Mouse (Mus musculus) lung, postnatal 0 days (tissue): Measurements from ENCODE around the gene Pde4d. TPM values are rescaled to one million over a fixed set of nuclear protein-coding genes. Genes with fewer than 3 reads are reported as not detected.

Source experiments
- ATAC-seq: fragments of 200-750 bp; cut with Nextera tagmentation; 2 replicates; pipeline ENCODE4 v1.8.0; 2017; ENCODE audit warnings: moderate library complexity
- DNase-seq: peaks from one replicate; pipeline ENCODE4 v3.0.0-alpha.2; 2016; ENCODE audit warnings: low spot score
- H3K27ac ChIP-seq: fragments of 300-500 bp; sonication (generic); 2 replicates; pipeline ENCODE4 v1.5.1; 2014; ENCODE audit warnings: antibody characterized with exemption, mild to moderate bottlenecking, low read length, mixed read lengths
- H3K27me3 ChIP-seq: fragments of 300-500 bp; sonication (generic); replicated peaks from 2 replicates; pipeline ENCODE4 v1.6.1; 2014; ENCODE audit warnings: low read length, mixed read lengths; ENCODE audit not compliant: insufficient read depth
- H3K36me3 ChIP-seq: fragments of 300-500 bp; sonication (generic); 2 replicates; pipeline ENCODE4 v1.6.1; 2014; ENCODE audit warnings: low read length, mixed read lengths; ENCODE audit not compliant: insufficient read depth
- H3K4me1 ChIP-seq: fragments of 300-500 bp; sonication (generic); 2 replicates; pipeline ENCODE4 v1.6.1; 2014; ENCODE audit warnings: antibody characterized with exemption, low read depth, low read length, mixed read lengths; ENCODE audit not compliant: insufficient read depth
- H3K4me2 ChIP-seq: fragments of 300-500 bp; sonication (generic); replicated peaks from 2 replicates; pipeline ENCODE4 v1.6.1; 2014; ENCODE audit warnings: low read depth, mild to moderate bottlenecking, low read length, moderate library complexity, mixed read lengths
- H3K4me3 ChIP-seq: fragments of 300-500 bp; sonication (generic); 2 replicates; pipeline ENCODE4 v1.5.1; 2014; ENCODE audit warnings: low read depth, low read length
- H3K9ac ChIP-seq: fragments of 300-500 bp; sonication (generic); replicated peaks from 2 replicates; pipeline ENCODE4 v1.6.1; 2014; ENCODE audit warnings: low read depth, mild to moderate bottlenecking
- H3K9me3 ChIP-seq: fragments of 300-500 bp; sonication (generic); 2 replicates; pipeline ENCODE4 v1.6.1; 2016; ENCODE audit warnings: low read length, mixed read lengths
- CTCF ChIP-seq: IDR thresholded peaks from 2 replicates; pipeline ENCODE4 v1.5.1; 2016; ENCODE audit warnings: antibody characterized with exemption, mild to moderate bottlenecking
- EP300 ChIP-seq: IDR thresholded peaks from 2 replicates; pipeline ENCODE4 v1.6.1; 2016; ENCODE audit warnings: antibody characterized with exemption, mild to moderate bottlenecking, control low read depth
- WGBS: fragments of 180-500 bp; shearing (Covaris S2); extraction: QIAGEN DNeasy Blood & Tissue Kit; methylation state at CpG from one replicate; pipeline ENCODE4 v1.1.7; 2014; 5-methylcytosine and 5-hydroxymethylcytosine counted together
- polyA plus RNA-seq: library from polyadenylated mRNA; unstranded; fragments of >200 nt; fragmentation: Nextera tagmentation; extraction: Ambion mirVana; gene quantifications from 2 replicates; pipeline ENCODE4 v1.2.1, GENCODE M21; 2015

Pde4d gene
- polyA plus RNA-seq, 1 experiment from 2014 or later, result 19.7 TPM

GRCm38 (mm10) chr13:109577454-109577853 is 1127.7 kb downstream of the Pde4d start:
- no peak overlapping the region for H3K9ac ChIP-seq
- no peak overlapping the region for H3K4me2 ChIP-seq
- no peak overlapping the region for H3K4me3 ChIP-seq
- DNase-seq (peak; percentile 18), ATAC-seq (no peak)
- 57% methylated on average over 5 of the region's 5 CpGs for WGBS
- H3K27ac ChIP-seq, result no peak overlapping the region
- TF ChIP-seq EP300 (no peak), CTCF (no peak)
- no peaks in the 10 kb centered on the region for H3K9me3 ChIP-seq
- no peaks in the 10 kb centered on the region for H3K4me1 ChIP-seq
- no peaks in the 10 kb centered on the region for H3K27me3 ChIP-seq
- no peaks in the 10 kb centered on the region for H3K36me3 ChIP-seq

- TF ChIP-seq EP300 (no peak), CTCF (no peak)
- no peaks in the 10 kb centered on the region for H3K27me3 ChIP-seq
- ATAC-seq (no peak), DNase-seq (peak; percentile 8)
- 61% methylated on average over 4 of the region's 4 CpGs for WGBS
- no peak overlapping the region for H3K4me3 ChIP-seq
- H3K4me2 ChIP-seq, result no peak overlapping the region
- H3K36me3 ChIP-seq, result no peaks in the 10 kb centered on the region
- H3K9ac ChIP-seq, result no peak overlapping the region
- H3K9me3 ChIP-seq, result no peaks in the 10 kb centered on the region
- H3K27ac ChIP-seq, result no peak overlapping the region
- H3K4me1 ChIP-seq, result no peaks in the 10 kb centered on the region
Observed at GRCm38 (mm10) chr13:109577901-109578300, 1128.2 kb downstream of the Pde4d start.

- no peaks in the 10 kb centered on the region for H3K4me1 ChIP-seq
- ATAC-seq (no peak), DNase-seq (no peak)
- no peak overlapping the region for H3K4me3 ChIP-seq
- no peak overlapping the region for H3K4me2 ChIP-seq
- no peaks in the 10 kb centered on the region for H3K9me3 ChIP-seq
- no peak overlapping the region for H3K9ac ChIP-seq
- TF ChIP-seq EP300 (no peak), CTCF (no peak)
- H3K36me3 ChIP-seq, result no peaks in the 10 kb centered on the region
- no peaks in the 10 kb centered on the region for H3K27me3 ChIP-seq
- no peak overlapping the region for H3K27ac ChIP-seq
- WGBS, result 77% methylated on average over 16 of the region's 16 CpGs
Observed at GRCm38 (mm10) chr13:109581284-109582070, 1131.7 kb downstream of the Pde4d start.

- no peak for ATAC-seq
- Histone ChIP-seq H3K4me1 (no peaks in the 10 kb centered on the region), H3K27me3 (no peaks in the 10 kb centered on the region), H3K4me3 (no peak overlapping the region), H3K4me2 (no peak overlapping the region), H3K36me3 (no peaks in the 10 kb centered on the region), H3K27ac (no peak overlapping the region), H3K9ac (no peak overlapping the region), H3K9me3 (no peaks in the 10 kb centered on the region)
- no peak for TF ChIP-seq EP300
- no peak for TF ChIP-seq CTCF
- no peak for DNase-seq
- WGBS, result 70% methylated on average over 4 of the region's 4 CpGs
Observed at GRCm38 (mm10) chr13:109590048-109590447, 1140.3 kb downstream of the Pde4d start.

GRCm38 (mm10) chr13:109592192-109592797 is 1142.5 kb downstream of the Pde4d start:
- no peak for ATAC-seq
- Histone ChIP-seq H3K27me3 (no peaks in the 10 kb centered on the region), H3K9ac (no peak overlapping the region), H3K27ac (no peak overlapping the region), H3K4me1 (no peaks in the 10 kb centered on the region), H3K36me3 (no peaks in the 10 kb centered on the region), H3K4me2 (no peak overlapping the region), H3K4me3 (no peak overlapping the region), H3K9me3 (no peaks in the 10 kb centered on the region)
- DNase-seq, result no peak
- 83% methylated on average over 8 of the region's 8 CpGs for WGBS
- TF ChIP-seq CTCF (no peak), EP300 (no peak)

GRCm38 (mm10) chr13:109599711-109600110 is 1150.0 kb downstream of the Pde4d start:
- Histone ChIP-seq H3K36me3 (no peaks in the 10 kb centered on the region), H3K9me3 (no peaks in the 10 kb centered on the region), H3K27me3 (no peaks in the 10 kb centered on the region), H3K9ac (no peak overlapping the region), H3K27ac (no peak overlapping the region), H3K4me2 (no peak overlapping the region), H3K4me1 (no peaks in the 10 kb centered on the region), H3K4me3 (no peak overlapping the region)
- WGBS, result 84% methylated on average over 4 of the region's 4 CpGs
- no peak for ATAC-seq
- DNase-seq, result no peak
- TF ChIP-seq CTCF (no peak), EP300 (no peak)
